Comparison of ENCODE assay signal across 8 mouse cellular contexts in the genomic region with DNA sequence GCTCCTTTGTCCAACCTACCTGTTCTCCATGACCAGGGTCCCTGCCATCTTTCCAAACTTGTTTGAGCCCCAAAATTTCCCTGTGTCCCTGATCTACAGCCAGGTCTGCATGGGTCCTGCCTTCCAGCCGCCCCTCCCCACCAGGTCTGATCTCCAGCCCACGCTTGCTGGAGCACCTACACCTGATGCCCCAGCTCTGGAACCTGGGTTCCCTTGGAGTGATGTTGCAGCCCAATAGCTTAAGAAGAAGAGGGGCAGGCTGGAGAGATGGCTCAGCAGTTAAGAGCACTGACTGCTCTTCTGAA. TPM values are rescaled to one million over a fixed set of nuclear protein-coding genes. Genes with fewer than 3 reads are reported as not detected.
DNase-seq lines count a peak whose midpoint lies in the region; ATAC-seq and TF ChIP-seq lines count a peak whose summit lies in the region.

No protein-coding gene starts in this region.

- TF ChIP-seq CTCF in gastrocnemius, adult 2 months (IDR thresholded peaks at IDR 0.05): no peak
- no peak for TF ChIP-seq CTCF in liver, embryonic 14.5 days (IDR thresholded peaks at IDR 0.05; ENCODE audit: low read depth)

- no peak for TF ChIP-seq EP300 in liver, embryonic 14.5 days (IDR thresholded peaks at IDR 0.05; ENCODE audit: low read depth)

- H3K9me3 ChIP-seq in liver, embryonic 14.5 days (ENCODE audit: control insufficient read depth, low read length): no peaks in the 10 kb centered on the region

- 62% methylated on average over 2 of the region's 2 CpGs for whole genome bisulfite sequencing in liver, embryonic 14.5 days (ENCODE audit: insufficient replicate concordance)

- peak overlapping the region; percentile 93 for H3K27ac ChIP-seq in gastrocnemius, adult 2 months
- H3K27ac ChIP-seq in liver, embryonic 14.5 days: peak overlapping the region; percentile 83

- H3K27me3 ChIP-seq in liver, embryonic 14.5 days (ENCODE audit: control insufficient read depth, insufficient read depth, low read length): no peaks in the 10 kb centered on the region

- peaks cover 42 to 62% of the 10 kb centered on the region in 2 experiments for H3K4me1 ChIP-seq in liver, embryonic 14.5 days (replicated peaks; ENCODE audit: control insufficient read depth in 2 of 2, insufficient read depth in 2 of 2, low read length in 1 of 2)

- no peak for ATAC-seq in liver, embryonic 14.5 days (ENCODE audit: insufficient read depth)

- no peak for DNase-seq in gastrocnemius, adult 2 months
- DNase-seq in gastrocnemius, postnatal 14 days: no peak
- DNase-seq in thymus, postnatal 4 days: peak; percentile 28
- no peak for DNase-seq in thymus, postnatal 0 days (ENCODE audit: low spot score)
- DNase-seq in liver, embryonic 14.5 days (ENCODE audit: low read depth in 3 of 3, low spot score in 3 of 3): no peak
- DNase-seq in right cerebral cortex, adult 18-20 months: no peak
- DNase-seq in right cerebral cortex, postnatal 10 days (ENCODE audit: low spot score in 2 of 2): no peak
- no peak for DNase-seq in gastrocnemius, adult 8-10 months (ENCODE audit: low spot score in 2 of 2)

- no peaks in the 10 kb centered on the region for H3K36me3 ChIP-seq in liver, embryonic 14.5 days (replicated peaks; ENCODE audit: control insufficient read depth, insufficient read depth, low read depth)

- H3K9ac ChIP-seq in liver, embryonic 14.5 days (replicated peaks): peak overlapping the region; percentile 77

- intact Hi-C loops in gastrocnemius, adult 2 months (cut with DNase I): no loop called here
- intact Hi-C loops in gastrocnemius, postnatal 14 days (cut with DNase I; ENCODE audit: low total_unique reads): no loop called here

- H3K4me3 ChIP-seq in gastrocnemius, adult 2 months: peak overlapping the region; percentile 87
- H3K4me3 ChIP-seq in liver, embryonic 14.5 days (ENCODE audit: insufficient read depth in 1 of 2, low read depth in 2 of 2, low read length in 2 of 2): peak overlapping the region; percentile 52 to 69

- H3K4me2 ChIP-seq in liver, embryonic 14.5 days (ENCODE audit: low read depth): peak overlapping the region; percentile 98

RNA-seq across cellular contexts. Expression of a gene that starts 0.7 kb away (rescaled TPM):
- 100 to 1,000 TPM; 271 to 389 TPM for total RNA-seq in gastrocnemius, adult 2 months (2021)
- 100 to 1,000 TPM; 384 to 403 TPM for total RNA-seq in gastrocnemius, postnatal 14 days (2021)
- 1.7 and 1.8 TPM in 2 replicates for polyA plus RNA-seq in thymus, postnatal 0 days (2015; fragmentation: Nextera tagmentation; extraction: Ambion mirVana)
- 20.6 and 25.2 TPM in 2 replicates for polyA plus RNA-seq in liver, embryonic 14.5 days (2012; rRNA removed)
- 21.3 and 29.8 TPM in 2 replicates for polyA plus RNA-seq in liver, embryonic 14.5 days (2014; fragmentation: Nextera tagmentation; extraction: Ambion mirVana)
- total RNA-seq in gastrocnemius, adult 8-10 months (2022): 100 to 1,000 TPM; 333 to 372 (median 353) TPM

RNA-seq across cellular contexts. Expression of a gene that starts 11.3 kb away (rescaled TPM):
- not detected for total RNA-seq in gastrocnemius, adult 2 months (2021)
- total RNA-seq in gastrocnemius, postnatal 14 days (2021): under 1 TPM; 0.38 to 0.47 TPM
- polyA plus RNA-seq in thymus, postnatal 0 days (2015; fragmentation: Nextera tagmentation; extraction: Ambion mirVana): 0.13 TPM in 1 of 2 replicates, not detected in the other
- polyA plus RNA-seq in liver, embryonic 14.5 days (2012; rRNA removed): 21.4 and 23.5 TPM in 2 replicates
- polyA plus RNA-seq in liver, embryonic 14.5 days (2014; fragmentation: Nextera tagmentation; extraction: Ambion mirVana): 28.4 and 33.2 TPM in 2 replicates
- total RNA-seq in gastrocnemius, adult 8-10 months (2022): not detected

RNA-seq across cellular contexts. Expression of a gene that starts 15.4 kb away (rescaled TPM):
- total RNA-seq in gastrocnemius, adult 2 months (2021): 1 to 10 TPM; 2.6 to 3.2 TPM
- 1 to 10 TPM; 4.9 to 5.0 TPM for total RNA-seq in gastrocnemius, postnatal 14 days (2021)
- polyA plus RNA-seq in thymus, postnatal 0 days (2015; fragmentation: Nextera tagmentation; extraction: Ambion mirVana): 3.5 and 4.3 TPM in 2 replicates
- polyA plus RNA-seq in liver, embryonic 14.5 days (2012; rRNA removed): 3.7 and 5.1 TPM in 2 replicates
- 10.0 and 10.4 TPM in 2 replicates for polyA plus RNA-seq in liver, embryonic 14.5 days (2014; fragmentation: Nextera tagmentation; extraction: Ambion mirVana)
- 1 to 10 TPM; 1.4 to 3.8 (median 2.7) TPM for total RNA-seq in gastrocnemius, adult 8-10 months (2022)

RNA-seq across cellular contexts. Expression of a gene that starts 26.3 kb away (rescaled TPM):
- total RNA-seq in gastrocnemius, adult 2 months (2021): 10 to 100 TPM; 12.9 to 16.5 TPM
- total RNA-seq in gastrocnemius, postnatal 14 days (2021): 10 to 100 TPM; 15.2 to 22.7 TPM
- polyA plus RNA-seq in thymus, postnatal 0 days (2015; fragmentation: Nextera tagmentation; extraction: Ambion mirVana): 138 and 165 TPM in 2 replicates
- polyA plus RNA-seq in liver, embryonic 14.5 days (2012; rRNA removed): 68.7 and 76.7 TPM in 2 replicates
- 61.2 and 66.4 TPM in 2 replicates for polyA plus RNA-seq in liver, embryonic 14.5 days (2014; fragmentation: Nextera tagmentation; extraction: Ambion mirVana)
- 10 to 100 TPM; 12.6 to 17.2 (median 13.8) TPM for total RNA-seq in gastrocnemius, adult 8-10 months (2022)

RNA-seq across cellular contexts. Expression of a gene that starts 26.3 kb away (rescaled TPM):
- 100 to 1,000 TPM in 1 of 2 experiments, 10 to 100 TPM in 1; 90.6 to 104 TPM for total RNA-seq in gastrocnemius, adult 2 months (2021)
- total RNA-seq in gastrocnemius, postnatal 14 days (2021): 10 to 100 TPM; 55.3 to 66.5 TPM
- 18.4 and 26.6 TPM in 2 replicates for polyA plus RNA-seq in thymus, postnatal 0 days (2015; fragmentation: Nextera tagmentation; extraction: Ambion mirVana)
- polyA plus RNA-seq in liver, embryonic 14.5 days (2012; rRNA removed): 18.4 and 21.7 TPM in 2 replicates
- 5.4 and 7.7 TPM in 2 replicates for polyA plus RNA-seq in liver, embryonic 14.5 days (2014; fragmentation: Nextera tagmentation; extraction: Ambion mirVana)
- total RNA-seq in gastrocnemius, adult 8-10 months (2022): 100 to 1,000 TPM; 104 to 114 (median 108) TPM
